20 mouse cellular contexts compared by ENCODE assay signal in genomic region chr14:58003852-58004251, GRCm38 (mm10).
"Had no signal": no experiment of that assay in that cellular context is flagged by ENCODE, and none has a peak within 500 bp of the region (broad histone marks: within the 10 kb centered on the region; RNA-seq: fewer than 3 reads in every experiment).

No protein-coding gene starts in this region.

- DNase-seq: gastrocnemius, postnatal 14 days; heart, adult 2 months; heart, postnatal 10 days; heart, postnatal 4 days; kidney, adult 18-20 months; kidney, postnatal 14 days; layer of hippocampus, adult 9-11 months; layer of hippocampus, postnatal 36 days; left cerebral cortex, postnatal 4 days had no signal

- H3K27ac ChIP-seq: heart, adult 2 months; hindbrain, embryonic 10.5 days; hindbrain, embryonic 12.5 days; hindbrain, embryonic 14.5 days; intestine, embryonic 15.5 days; kidney, embryonic 15.5 days; kidney, postnatal 0 days; limb, embryonic 13.5 days; limb, embryonic 15.5 days; liver, embryonic 12.5 days; liver, embryonic 14.5 days had no signal

- H3K4me2 ChIP-seq: heart, embryonic 12.5 days; hindbrain, embryonic 12.5 days; hindbrain, embryonic 14.5 days; intestine, embryonic 15.5 days; kidney, embryonic 15.5 days; limb, embryonic 13.5 days; limb, embryonic 15.5 days; liver, embryonic 12.5 days had no signal

- H3K4me3 ChIP-seq: heart, adult 2 months; heart, embryonic 12.5 days; hindbrain, embryonic 10.5 days; hindbrain, embryonic 12.5 days; intestine, embryonic 15.5 days; kidney, embryonic 15.5 days; limb, embryonic 13.5 days; limb, embryonic 15.5 days; liver, embryonic 12.5 days had no signal

- H3K36me3 ChIP-seq: heart, embryonic 12.5 days; hindbrain, embryonic 10.5 days; hindbrain, embryonic 12.5 days; intestine, embryonic 15.5 days; kidney, embryonic 15.5 days; limb, embryonic 13.5 days; limb, embryonic 15.5 days; liver, embryonic 12.5 days had no signal

- H3K4me1 ChIP-seq: hindbrain, embryonic 12.5 days had no signal

- H3K27me3 ChIP-seq: heart, embryonic 12.5 days; hindbrain, embryonic 12.5 days; intestine, embryonic 15.5 days; kidney, embryonic 15.5 days; limb, embryonic 13.5 days; limb, embryonic 15.5 days had no signal

- H3K9me3 ChIP-seq: heart, embryonic 12.5 days; hindbrain, embryonic 10.5 days; hindbrain, embryonic 12.5 days; intestine, embryonic 15.5 days; kidney, embryonic 15.5 days; limb, embryonic 13.5 days; limb, embryonic 15.5 days had no signal
